Mouse (Mus musculus): ENCODE results near the gene Asah2. TPM values are rescaled to one million over a fixed set of nuclear protein-coding genes. Genes with fewer than 3 reads are reported as not detected.

Gene Asah2
- 3.3 and 3.6 TPM in 2 replicates for polyA plus RNA-seq (2011; ENCODE audit: insufficient read depth, insufficient read length, low read depth, missing spikeins)

GRCm38 (mm10) chr19:32107771-32108306, at the start of gene Asah2:
Gene Asah2 (minus strand): TSS chr19:32108211.
- H3K4me3 ChIP-seq (ENCODE audit: low read depth, low read length) = peak within 1 kb of the TSS; percentile 67
- no peaks in the 10 kb centered on the region for H3K4me1 ChIP-seq (ENCODE audit: control insufficient read depth, insufficient read depth, low read length)
- peak within 1 kb of the TSS; percentile 88 for H3K9ac ChIP-seq (ENCODE audit: low read depth, poor library complexity, severe bottlenecking)
- H3K27me3 ChIP-seq (ENCODE audit: control insufficient read depth, insufficient read depth, low read length, poor library complexity, severe bottlenecking) = peaks cover 3% of the 10 kb centered on the region
- H3K9me3 ChIP-seq (replicated peaks; ENCODE audit: control insufficient read depth, insufficient read depth, low read length, poor library complexity, severe bottlenecking) = no peaks in the 10 kb centered on the region
- TF ChIP-seq EP300 (IDR thresholded peaks at IDR 0.05; ENCODE audit: insufficient read depth, low read depth, low read length) (no peak), CTCF (IDR thresholded peaks at IDR 0.05; ENCODE audit: low read depth, low read length) (no peak), POLR2A (IDR thresholded peaks at IDR 0.05; ENCODE audit: insufficient read depth, low read length) (no peak)
- H3K27ac ChIP-seq (ENCODE audit: insufficient read depth, low read length) = no peak within 1 kb of the TSS
- no peaks in the 10 kb centered on the region for H3K36me3 ChIP-seq (ENCODE audit: control insufficient read depth, insufficient read depth, low read length, poor library complexity, severe bottlenecking)

GRCm38 (mm10) chr19:32157045-32157444, 49.0 kb upstream of the Asah2 start:
- TF ChIP-seq POLR2A (IDR thresholded peaks at IDR 0.05; ENCODE audit: insufficient read depth, low read length) (no peak), EP300 (IDR thresholded peaks at IDR 0.05; ENCODE audit: insufficient read depth, low read depth, low read length) (no peak), CTCF (IDR thresholded peaks at IDR 0.05; ENCODE audit: low read depth, low read length) (no peak)
- H3K9me3 ChIP-seq (replicated peaks; ENCODE audit: control insufficient read depth, insufficient read depth, low read length, poor library complexity, severe bottlenecking) = no peaks in the 10 kb centered on the region
- H3K36me3 ChIP-seq (ENCODE audit: control insufficient read depth, insufficient read depth, low read length, poor library complexity, severe bottlenecking) = peaks cover 13% of the 10 kb centered on the region
- no peak overlapping the region for H3K9ac ChIP-seq (ENCODE audit: low read depth, poor library complexity, severe bottlenecking)
- H3K4me1 ChIP-seq (ENCODE audit: control insufficient read depth, insufficient read depth, low read length) = no peaks in the 10 kb centered on the region
- no peak overlapping the region for H3K27ac ChIP-seq (ENCODE audit: insufficient read depth, low read length)
- no peaks in the 10 kb centered on the region for H3K27me3 ChIP-seq (ENCODE audit: control insufficient read depth, insufficient read depth, low read length, poor library complexity, severe bottlenecking)
- H3K4me3 ChIP-seq (ENCODE audit: low read depth, low read length) = no peak overlapping the region

- H3K36me3 ChIP-seq (ENCODE audit: control insufficient read depth, insufficient read depth, low read length, poor library complexity, severe bottlenecking) = peaks cover 4% of the 10 kb centered on the region
- H3K27me3 ChIP-seq (ENCODE audit: control insufficient read depth, insufficient read depth, low read length, poor library complexity, severe bottlenecking) = no peaks in the 10 kb centered on the region
- no peaks in the 10 kb centered on the region for H3K9me3 ChIP-seq (replicated peaks; ENCODE audit: control insufficient read depth, insufficient read depth, low read length, poor library complexity, severe bottlenecking)
- no peak for TF ChIP-seq POLR2A (IDR thresholded peaks at IDR 0.05; ENCODE audit: insufficient read depth, low read length)
- no peak for TF ChIP-seq EP300 (IDR thresholded peaks at IDR 0.05; ENCODE audit: insufficient read depth, low read depth, low read length)
- no peak for TF ChIP-seq CTCF (IDR thresholded peaks at IDR 0.05; ENCODE audit: low read depth, low read length)
- no peak overlapping the region for H3K27ac ChIP-seq (ENCODE audit: insufficient read depth, low read length)
- H3K9ac ChIP-seq (ENCODE audit: low read depth, poor library complexity, severe bottlenecking) = no peak overlapping the region
- H3K4me1 ChIP-seq (ENCODE audit: control insufficient read depth, insufficient read depth, low read length) = no peaks in the 10 kb centered on the region
- no peak overlapping the region for H3K4me3 ChIP-seq (ENCODE audit: low read depth, low read length)
Measured at GRCm38 (mm10) chr19:32152529-32152928, 44.5 kb upstream of the Asah2 start.

GRCm38 (mm10) chr19:32148710-32149109, 40.7 kb upstream of the Asah2 start:
- no peaks in the 10 kb centered on the region for H3K27me3 ChIP-seq (ENCODE audit: control insufficient read depth, insufficient read depth, low read length, poor library complexity, severe bottlenecking)
- TF ChIP-seq EP300 (IDR thresholded peaks at IDR 0.05; ENCODE audit: insufficient read depth, low read depth, low read length) = no peak
- no peak for TF ChIP-seq POLR2A (IDR thresholded peaks at IDR 0.05; ENCODE audit: insufficient read depth, low read length)
- TF ChIP-seq CTCF (IDR thresholded peaks at IDR 0.05; ENCODE audit: low read depth, low read length) = no peak
- H3K9ac ChIP-seq (ENCODE audit: low read depth, poor library complexity, severe bottlenecking) = no peak overlapping the region
- H3K4me3 ChIP-seq (ENCODE audit: low read depth, low read length) = no peak overlapping the region
- H3K9me3 ChIP-seq (replicated peaks; ENCODE audit: control insufficient read depth, insufficient read depth, low read length, poor library complexity, severe bottlenecking) = no peaks in the 10 kb centered on the region
- H3K27ac ChIP-seq (ENCODE audit: insufficient read depth, low read length) = no peak overlapping the region
- H3K4me1 ChIP-seq (ENCODE audit: control insufficient read depth, insufficient read depth, low read length) = no peaks in the 10 kb centered on the region
- H3K36me3 ChIP-seq (ENCODE audit: control insufficient read depth, insufficient read depth, low read length, poor library complexity, severe bottlenecking) = no peaks in the 10 kb centered on the region; the same call in 1 of the 2 replicates

GRCm38 (mm10) chr19:32142383-32142782, 34.4 kb upstream of the Asah2 start:
- Histone ChIP-seq H3K27me3 (ENCODE audit: control insufficient read depth, insufficient read depth, low read length, poor library complexity, severe bottlenecking) (no peaks in the 10 kb centered on the region), H3K27ac (ENCODE audit: insufficient read depth, low read length) (no peak overlapping the region), H3K9ac (ENCODE audit: low read depth, poor library complexity, severe bottlenecking) (no peak overlapping the region), H3K4me3 (ENCODE audit: low read depth, low read length) (no peak overlapping the region), H3K4me1 (ENCODE audit: control insufficient read depth, insufficient read depth, low read length) (peaks cover 2% of the 10 kb centered on the region), H3K9me3 (replicated peaks; ENCODE audit: control insufficient read depth, insufficient read depth, low read length, poor library complexity, severe bottlenecking) (no peaks in the 10 kb centered on the region), H3K36me3 (ENCODE audit: control insufficient read depth, insufficient read depth, low read length, poor library complexity, severe bottlenecking) (no peaks in the 10 kb centered on the region)
- no peak for TF ChIP-seq EP300 (IDR thresholded peaks at IDR 0.05; ENCODE audit: insufficient read depth, low read depth, low read length)

GRCm38 (mm10) chr19:32138361-32139088, 30.5 kb upstream of the Asah2 start:
- no peak overlapping the region for H3K4me3 ChIP-seq (ENCODE audit: low read depth, low read length)
- no peak for TF ChIP-seq EP300 (IDR thresholded peaks at IDR 0.05; ENCODE audit: insufficient read depth, low read depth, low read length)
- no peak for TF ChIP-seq POLR2A (IDR thresholded peaks at IDR 0.05; ENCODE audit: insufficient read depth, low read length)
- no peak for TF ChIP-seq CTCF (IDR thresholded peaks at IDR 0.05; ENCODE audit: low read depth, low read length)
- no peak overlapping the region for H3K9ac ChIP-seq (ENCODE audit: low read depth, poor library complexity, severe bottlenecking)
- H3K27ac ChIP-seq (ENCODE audit: insufficient read depth, low read length) = no peak overlapping the region
- H3K4me1 ChIP-seq (ENCODE audit: control insufficient read depth, insufficient read depth, low read length) = peaks cover 2% of the 10 kb centered on the region
- H3K36me3 ChIP-seq (ENCODE audit: control insufficient read depth, insufficient read depth, low read length, poor library complexity, severe bottlenecking) = no peaks in the 10 kb centered on the region
- H3K9me3 ChIP-seq (replicated peaks; ENCODE audit: control insufficient read depth, insufficient read depth, low read length, poor library complexity, severe bottlenecking) = no peaks in the 10 kb centered on the region
- no peaks in the 10 kb centered on the region for H3K27me3 ChIP-seq (ENCODE audit: control insufficient read depth, insufficient read depth, low read length, poor library complexity, severe bottlenecking)
